Mouse (Mus musculus) liver, postnatal 0 days (tissue): Measurements from ENCODE around the gene Lyrm7.

ENCODE experiments used
- CTCF ChIP-seq: sonication (generic); IDR thresholded peaks from 2 replicates; pipeline ENCODE4 v1.5.1; 2016; ENCODE audit warnings: antibody characterized with exemption, low read depth
- EP300 ChIP-seq: IDR thresholded peaks from 2 replicates; pipeline ENCODE4 v1.6.1; 2016; ENCODE audit warnings: antibody characterized with exemption, low read depth, mild to moderate bottlenecking

DNA sequence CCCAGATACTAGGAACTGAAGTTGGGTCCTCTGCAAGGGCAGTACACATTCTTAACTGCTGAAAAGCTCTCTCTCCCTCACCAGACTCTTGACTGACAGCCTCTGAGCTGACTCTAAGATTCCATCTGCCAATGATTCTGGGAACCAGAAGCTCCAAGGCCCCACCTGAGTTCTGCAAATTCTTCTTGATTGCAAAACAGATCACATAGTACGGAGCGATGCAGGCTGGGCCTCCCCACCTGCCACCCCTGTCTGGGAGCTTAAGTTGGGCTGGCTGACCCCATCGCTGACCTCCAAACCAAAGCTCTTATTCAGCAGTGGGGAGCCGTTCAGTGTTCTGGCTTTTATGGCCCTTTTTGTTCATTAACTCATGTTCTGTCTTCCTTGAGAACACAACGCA lies 36.8 kb upstream of the Lyrm7 start:
- TF ChIP-seq CTCF: no peak
- no peak for TF ChIP-seq EP300
